Mouse (Mus musculus): Measurements from ENCODE around the gene Phlpp2. TPM values are rescaled to one million over a fixed set of nuclear protein-coding genes. Genes with fewer than 3 reads are reported as not detected.
A peak's percentile ranks its signal among the peaks of the same experiment; 100 is the strongest.

Phlpp2 gene
- total and polyA plus RNA-seq, 3 experiments, result 1.7 to 5.9 TPM; not detected in 1

DNA sequence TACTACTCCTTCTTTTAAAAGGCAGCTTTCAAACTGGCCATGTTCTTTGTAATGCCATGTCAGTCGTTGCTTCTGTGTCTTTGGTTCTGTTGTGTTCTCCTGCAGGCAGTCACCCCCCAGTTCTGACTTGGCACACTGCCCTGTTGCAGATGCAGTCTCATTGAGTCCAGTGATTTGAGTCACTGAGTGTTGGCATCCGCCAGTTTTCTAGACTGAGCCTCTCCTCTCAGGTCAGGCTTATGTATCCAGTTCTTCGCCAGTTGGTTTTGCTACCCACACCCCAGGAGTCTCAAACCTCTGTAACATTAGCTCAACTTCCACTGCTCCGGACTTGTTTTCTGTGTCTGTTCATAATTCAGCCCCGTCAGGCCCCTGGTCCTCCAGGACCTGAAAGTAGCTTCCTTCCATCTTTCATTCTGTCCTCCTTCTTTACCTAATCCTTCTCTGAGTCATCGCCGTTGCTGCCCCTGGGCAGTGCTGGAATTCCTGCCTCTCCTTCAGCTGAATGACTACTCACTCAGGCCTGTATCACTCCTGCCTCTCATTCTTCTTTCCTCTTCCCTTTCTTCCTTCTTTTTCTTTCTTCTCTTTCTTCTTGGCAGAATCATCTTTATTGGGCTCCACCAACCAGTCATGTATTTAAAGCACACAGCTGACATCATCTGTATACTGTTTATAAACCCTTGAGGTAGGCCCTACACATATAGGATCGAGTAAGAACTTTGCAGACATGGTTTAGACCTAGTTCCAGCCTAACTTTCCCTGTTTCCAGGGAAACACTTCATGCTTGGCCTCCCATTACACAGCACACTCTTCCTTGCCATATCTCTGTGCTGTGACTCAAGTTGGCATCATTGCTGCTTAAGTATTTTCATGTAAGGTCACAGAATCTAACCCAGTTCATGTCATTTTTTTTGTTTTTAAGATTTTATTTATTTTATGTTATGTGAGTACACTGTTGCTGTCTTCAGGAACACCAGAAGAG lies 52.4 kb downstream of the Phlpp2 start:
- Histone ChIP-seq H3K27me3 (ENCODE audit: control insufficient read depth in 1 of 2, insufficient read depth in 2 of 2, low read length in 2 of 2) (no peaks in the 10 kb centered on the region), H3K9me3 (replicated peaks; ENCODE audit: insufficient read depth, low read length) (no peaks in the 10 kb centered on the region), H3K79me2 (ENCODE audit: control insufficient read depth, insufficient read depth, low read length, poor library complexity) (no peaks in the 10 kb centered on the region), H3K4me3 (ENCODE audit: control insufficient read depth in 1 of 2, insufficient read depth in 1 of 2, low read depth in 2 of 2, low read length in 2 of 2) (no peak overlapping the region), H3K4me1 (ENCODE audit: control insufficient read depth in 1 of 2, insufficient read depth in 2 of 2, low read length in 2 of 2) (no peaks in the 10 kb centered on the region), H3K36me3 (ENCODE audit: control insufficient read depth in 1 of 2, insufficient read depth in 2 of 2, low read length in 2 of 2) (peaks cover 0 to 2% of the 10 kb centered on the region in 2 experiments; a peak in 1 of 4 replicates), H3K27ac (ENCODE audit: control insufficient read depth, low read depth, low read length) (no peak overlapping the region), H3K9ac (ENCODE audit: control insufficient read depth, low read depth, low read length, poor library complexity, severe bottlenecking) (no peak overlapping the region)
- peak in 1 of 3 experiments; percentile 11; a peak in 1 of 6 replicates for TF ChIP-seq CTCF (IDR thresholded peaks at IDR 0.05 in 2 of 3, conservative IDR thresholded peaks at IDR 0.05 in 1 of 3; ENCODE audit: control insufficient read depth in 1 of 3, insufficient read depth in 1 of 3, low read depth in 2 of 3, low read length in 3 of 3, poor library complexity in 1 of 3, severe bottlenecking in 1 of 3)
- TF ChIP-seq MYB (IDR thresholded peaks at IDR 0.05; ENCODE audit: low read depth, low read length), result no peak
- no peak for DNase-seq (ENCODE audit: low read depth, low spot score)

DNA sequence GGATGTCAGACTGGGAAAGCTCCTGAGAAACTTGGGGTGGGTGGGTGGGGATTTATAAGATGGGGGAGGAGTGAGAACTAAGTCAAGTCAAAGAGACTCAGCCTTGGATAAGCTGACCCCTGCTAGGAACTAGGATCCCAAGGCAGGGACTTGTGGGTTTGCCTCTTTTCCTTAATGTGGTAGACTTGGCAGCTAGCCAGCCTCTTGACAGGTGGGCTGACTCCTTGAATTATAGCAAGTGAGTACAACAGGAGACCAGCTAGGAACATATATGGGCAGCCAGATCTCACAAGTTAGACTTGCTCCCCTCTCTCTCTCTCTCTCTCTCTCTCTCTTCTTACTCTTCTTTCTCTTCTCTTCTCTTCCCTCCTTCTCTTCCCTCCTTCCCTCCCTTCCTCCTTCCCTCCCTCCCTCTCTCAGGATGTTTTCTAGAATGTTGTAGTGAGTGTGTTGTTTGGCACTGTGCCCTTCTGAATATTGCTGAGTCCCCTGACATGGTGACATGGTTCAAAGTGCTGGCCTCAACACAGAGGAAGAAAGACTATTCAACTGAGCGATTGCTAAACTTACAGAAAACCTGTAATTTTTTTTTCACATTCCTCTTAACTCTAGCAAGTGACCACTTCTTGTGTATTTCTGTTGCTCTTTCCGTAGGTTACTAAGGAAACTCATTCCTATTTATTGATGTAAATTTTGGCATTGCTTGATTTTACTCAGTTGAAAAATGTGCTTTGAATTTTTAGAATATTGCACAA lies 73.4 kb downstream of the Phlpp2 start:
- H3K9me3 ChIP-seq (replicated peaks; ENCODE audit: insufficient read depth, low read length), result no peaks in the 10 kb centered on the region
- no peaks in the 10 kb centered on the region for H3K79me2 ChIP-seq (ENCODE audit: control insufficient read depth, insufficient read depth, low read length, poor library complexity)
- no peak for DNase-seq (ENCODE audit: low read depth, low spot score)
- H3K36me3 ChIP-seq (ENCODE audit: control insufficient read depth in 1 of 2, insufficient read depth in 2 of 2, low read length in 2 of 2), result no peaks in the 10 kb centered on the region
- no peak overlapping the region for H3K27ac ChIP-seq (ENCODE audit: control insufficient read depth, low read depth, low read length)
- H3K27me3 ChIP-seq (ENCODE audit: control insufficient read depth in 1 of 2, insufficient read depth in 2 of 2, low read length in 2 of 2), result no peaks in the 10 kb centered on the region
- H3K4me1 ChIP-seq (ENCODE audit: control insufficient read depth in 1 of 2, insufficient read depth in 2 of 2, low read length in 2 of 2), result peaks cover 0 to 5% of the 10 kb centered on the region in 2 experiments; a peak in 1 of 4 replicates
- no peak overlapping the region for H3K9ac ChIP-seq (ENCODE audit: control insufficient read depth, low read depth, low read length, poor library complexity, severe bottlenecking)
- no peak for TF ChIP-seq CHD2 (IDR thresholded peaks at IDR 0.05; ENCODE audit: low read length)
- no peak for TF ChIP-seq BHLHE40 (IDR thresholded peaks at IDR 0.05; ENCODE audit: borderline replicate concordance, low read depth, low read length)
- no peak for TF ChIP-seq SIN3A (IDR thresholded peaks at IDR 0.05; ENCODE audit: low read length)
- no peak for TF ChIP-seq USF2 (IDR thresholded peaks at IDR 0.05; ENCODE audit: borderline replicate concordance in 1 of 2, insufficient read depth in 1 of 2, low read depth in 1 of 2, low read length in 2 of 2)
- no peak for TF ChIP-seq CHD1 (IDR thresholded peaks at IDR 0.05; ENCODE audit: low read depth, low read length)
- TF ChIP-seq EP300 (IDR thresholded peaks at IDR 0.05; ENCODE audit: low read depth in 1 of 2, low read length in 2 of 2), result no peak
- no peak for TF ChIP-seq MAFK (IDR thresholded peaks at IDR 0.05; ENCODE audit: borderline replicate concordance, low read depth, low read length)
- no peak for TF ChIP-seq CTCF (IDR thresholded peaks at IDR 0.05 in 2 of 3, conservative IDR thresholded peaks at IDR 0.05 in 1 of 3; ENCODE audit: control insufficient read depth in 1 of 3, insufficient read depth in 1 of 3, low read depth in 2 of 3, low read length in 3 of 3, poor library complexity in 1 of 3, severe bottlenecking in 1 of 3)
- H3K4me3 ChIP-seq (ENCODE audit: control insufficient read depth in 1 of 2, insufficient read depth in 1 of 2, low read depth in 2 of 2, low read length in 2 of 2), result no peak overlapping the region

- H3K36me3 ChIP-seq (ENCODE audit: control insufficient read depth in 1 of 2, insufficient read depth in 2 of 2, low read length in 2 of 2), result no peaks in the 10 kb centered on the region
- no peak overlapping the region for H3K27ac ChIP-seq (ENCODE audit: control insufficient read depth, low read depth, low read length)
- no peaks in the 10 kb centered on the region for H3K27me3 ChIP-seq (ENCODE audit: control insufficient read depth in 1 of 2, insufficient read depth in 2 of 2, low read length in 2 of 2)
- H3K4me1 ChIP-seq (ENCODE audit: control insufficient read depth in 1 of 2, insufficient read depth in 2 of 2, low read length in 2 of 2), result peaks cover 0 to 5% of the 10 kb centered on the region in 2 experiments; a peak in 1 of 4 replicates
- H3K79me2 ChIP-seq (ENCODE audit: control insufficient read depth, insufficient read depth, low read length, poor library complexity), result no peaks in the 10 kb centered on the region
- DNase-seq (ENCODE audit: low read depth, low spot score), result no peak
- H3K9ac ChIP-seq (ENCODE audit: control insufficient read depth, low read depth, low read length, poor library complexity, severe bottlenecking), result no peak overlapping the region
- H3K9me3 ChIP-seq (replicated peaks; ENCODE audit: insufficient read depth, low read length), result no peaks in the 10 kb centered on the region
- no peak overlapping the region for H3K4me3 ChIP-seq (ENCODE audit: control insufficient read depth in 1 of 2, insufficient read depth in 1 of 2, low read depth in 2 of 2, low read length in 2 of 2)
- TF ChIP-seq BHLHE40 (IDR thresholded peaks at IDR 0.05; ENCODE audit: borderline replicate concordance, low read depth, low read length), result no peak
- TF ChIP-seq ZMIZ1 (IDR thresholded peaks at IDR 0.05; ENCODE audit: low read depth, low read length), result no peak
- TF ChIP-seq TBP (IDR thresholded peaks at IDR 0.05; ENCODE audit: low read depth, low read length), result no peak
- TF ChIP-seq JUND (IDR thresholded peaks at IDR 0.05; ENCODE audit: low read depth, low read length), result no peak
- TF ChIP-seq MYB (IDR thresholded peaks at IDR 0.05; ENCODE audit: low read depth, low read length), result no peak
- TF ChIP-seq ELF1 (IDR thresholded peaks at IDR 0.05; ENCODE audit: low read depth, low read length), result no peak
- no peak for TF ChIP-seq E2F4 (IDR thresholded peaks at IDR 0.05; ENCODE audit: borderline replicate concordance, low read depth, low read length)
- no peak for TF ChIP-seq MEF2A (IDR thresholded peaks at IDR 0.05; ENCODE audit: extremely low read depth, insufficient replicate concordance, low read depth, low read length, poor library complexity, severe bottlenecking)
- no peak for TF ChIP-seq POLR2AphosphoS2 (IDR thresholded peaks at IDR 0.05; ENCODE audit: low read length)
- no peak for TF ChIP-seq MAX (IDR thresholded peaks at IDR 0.05; ENCODE audit: low read length)
- TF ChIP-seq RAD21 (IDR thresholded peaks at IDR 0.05; ENCODE audit: low read depth, low read length), result no peak
Measured at GRCm38 (mm10) chr8:109945153-109945632, 76.9 kb downstream of the Phlpp2 start.
